Mouse (Mus musculus) kidney, embryonic 15.5 days (tissue): Measurements from ENCODE around the gene Drd5. TPM values are rescaled to one million over a fixed set of nuclear protein-coding genes. Genes with fewer than 3 reads are reported as not detected.

Experiments
- ATAC-seq: fragments of 200-750 bp; cut with Nextera tagmentation; replicated peaks from 2 replicates; pipeline ENCODE4 v1.8.0; 2017; ENCODE audit warnings: moderate TSS enrichment; ENCODE audit not compliant: low FRiP score
- H3K27ac ChIP-seq: fragments of 300-500 bp; sonication (generic); 2 replicates; pipeline ENCODE4 v1.5.1; 2015; ENCODE audit warnings: mild to moderate bottlenecking, inconsistent platforms
- H3K27me3 ChIP-seq: fragments of 300-500 bp; sonication (generic); 2 replicates; pipeline ENCODE4 v1.6.1; 2015; ENCODE audit warnings: inconsistent platforms
- H3K36me3 ChIP-seq: fragments of 300-500 bp; sonication (generic); 2 replicates; pipeline ENCODE4 v1.6.1; 2015; ENCODE audit warnings: inconsistent platforms
- H3K4me1 ChIP-seq: fragments of 300-500 bp; sonication (generic); 2 replicates; pipeline ENCODE4 v1.6.1; 2015; ENCODE audit warnings: inconsistent platforms
- H3K4me2 ChIP-seq: fragments of 300-500 bp; sonication (generic); 2 replicates; pipeline ENCODE4 v1.6.1; 2015; ENCODE audit warnings: moderate library complexity, mild to moderate bottlenecking, inconsistent platforms
- H3K4me3 ChIP-seq: fragments of 300-500 bp; sonication (generic); replicated peaks from 2 replicates; pipeline ENCODE4 v1.5.1; 2015; ENCODE audit warnings: mild to moderate bottlenecking, inconsistent platforms
- H3K9ac ChIP-seq: fragments of 300-500 bp; sonication (generic); 2 replicates; pipeline ENCODE4 v1.6.1; 2015; ENCODE audit warnings: mild to moderate bottlenecking, inconsistent platforms
- H3K9me3 ChIP-seq: fragments of 300-500 bp; sonication (generic); replicated peaks from 2 replicates; pipeline ENCODE4 v1.6.1; 2016; ENCODE audit warnings: inconsistent platforms
- WGBS: fragments of 180-500 bp; shearing (Covaris S2); methylation state at CpG from one replicate; pipeline ENCODE4 v1.1.7; 2015; ENCODE audit warnings: mixed read lengths; 5-methylcytosine and 5-hydroxymethylcytosine counted together
- polyA plus RNA-seq: library from polyadenylated mRNA; unstranded; fragments of >200 nt; fragmentation: Nextera tagmentation; extraction: Ambion mirVana; gene quantifications from 2 replicates; pipeline ENCODE4 v1.2.1, GENCODE M21; 2015

The Drd5 gene
- polyA plus RNA-seq, 1 experiment from 2014 or later, result not detected

- Histone ChIP-seq H3K9me3 (no peaks in the 10 kb centered on the region), H3K27me3 (no peaks in the 10 kb centered on the region), H3K4me2 (no peak overlapping the region), H3K36me3 (no peaks in the 10 kb centered on the region), H3K27ac (no peak overlapping the region), H3K9ac (no peak overlapping the region), H3K4me1 (peaks cover 19% of the 10 kb centered on the region), H3K4me3 (no peak overlapping the region)
- 74% methylated on average over 5 of the region's 5 CpGs for WGBS
- ATAC-seq, result no peak
Measured at GRCm38 (mm10) chr5:38364396-38364795, 45.2 kb downstream of the Drd5 start.

GRCm38 (mm10) chr5:38365521-38365920, 46.4 kb downstream of the Drd5 start:
- no peak for ATAC-seq
- no peaks in the 10 kb centered on the region for H3K9me3 ChIP-seq

GRCm38 (mm10) chr5:38366650-38367470, 47.7 kb downstream of the Drd5 start:
- Histone ChIP-seq H3K4me2 (peak overlapping the region; percentile 68), H3K27me3 (no peaks in the 10 kb centered on the region), H3K4me1 (peaks cover 19% of the 10 kb centered on the region), H3K9ac (peak overlapping the region; percentile 8; the same call in 1 of the 2 replicates), H3K27ac (peak overlapping the region; percentile 66), H3K9me3 (no peaks in the 10 kb centered on the region), H3K4me3 (peak overlapping the region; percentile 37), H3K36me3 (no peaks in the 10 kb centered on the region)
- 12% methylated on average over 18 of the region's 18 CpGs for WGBS
- ATAC-seq, result peak; percentile 91

More at GRCm38 (mm10) chr5:38365521-38365920, 46.4 kb downstream of the Drd5 start:
- 49% methylated on average over 2 of the region's 2 CpGs for WGBS
- no peak overlapping the region for H3K4me3 ChIP-seq
- H3K9ac ChIP-seq, result no peak overlapping the region
- no peak overlapping the region for H3K4me2 ChIP-seq
- H3K27me3 ChIP-seq, result no peaks in the 10 kb centered on the region
- H3K36me3 ChIP-seq, result no peaks in the 10 kb centered on the region
- H3K4me1 ChIP-seq, result peaks cover 19% of the 10 kb centered on the region
- H3K27ac ChIP-seq, result no peak overlapping the region

- H3K9ac ChIP-seq, result no peak overlapping the region
- no peaks in the 10 kb centered on the region for H3K27me3 ChIP-seq
- peaks cover 10% of the 10 kb centered on the region for H3K4me1 ChIP-seq
- no peaks in the 10 kb centered on the region for H3K9me3 ChIP-seq
- no peak overlapping the region for H3K27ac ChIP-seq
- WGBS, result 85% methylated on average over 1 of the region's 1 CpGs
- ATAC-seq, result no peak
- H3K36me3 ChIP-seq, result no peaks in the 10 kb centered on the region
- no peak overlapping the region for H3K4me3 ChIP-seq
- H3K4me2 ChIP-seq, result no peak overlapping the region
Measured at GRCm38 (mm10) chr5:38371308-38371707, 52.1 kb downstream of the Drd5 start.

Other genes with a start within 250 kb of the Drd5 start
- 69.8 and 77.3 TPM in 2 replicates for gene Nsg1, start 159.5 kb upstream of the Drd5 start, polyA plus RNA-seq
- gene Zbtb49, start 98.9 kb upstream of the Drd5 start, polyA plus RNA-seq, result 14.9 and 15.3 TPM in 2 replicates
- 123 and 126 TPM in 2 replicates for gene Lyar, start 98.9 kb upstream of the Drd5 start, polyA plus RNA-seq
- gene Tmem128, start 59.2 kb upstream of the Drd5 start, polyA plus RNA-seq, result 84.4 and 94.9 TPM in 2 replicates
- gene Otop1, start 43.4 kb upstream of the Drd5 start, polyA plus RNA-seq, result not detected in 2 replicates
- 1.4 and 1.6 TPM in 2 replicates for gene Slc2a9, start 183.8 kb downstream of the Drd5 start, polyA plus RNA-seq
- gene Wdr1, start 243.9 kb downstream of the Drd5 start, polyA plus RNA-seq, result 195 and 206 TPM in 2 replicates